Mouse (Mus musculus) large intestine, adult 2 months (tissue): ENCODE results near the gene Fbxl20. TPM values are rescaled to one million over a fixed set of nuclear protein-coding genes. Genes with fewer than 3 reads are reported as not detected.

Source experiments
- DNase-seq: peaks from one replicate; pipeline ENCODE4 v3.0.0-alpha.2; 2012; ENCODE audit warnings: low read depth, low spot score
- WGBS: fragments of 180-500 bp; shearing (Covaris S2); methylation state at CpG from one replicate; pipeline ENCODE4 v1.1.7; 2018; 5-methylcytosine and 5-hydroxymethylcytosine counted together
- polyA plus RNA-seq: library from polyadenylated mRNA; depleted of rRNA; stranded (reverse); fragments of >200 nt; gene quantifications from 2 replicates; pipeline ENCODE4 v1.2.3, GENCODE M21; 2012; rRNA removed

The Fbxl20 gene
- polyA plus RNA-seq, 1 experiment: 5.4 TPM

DNA sequence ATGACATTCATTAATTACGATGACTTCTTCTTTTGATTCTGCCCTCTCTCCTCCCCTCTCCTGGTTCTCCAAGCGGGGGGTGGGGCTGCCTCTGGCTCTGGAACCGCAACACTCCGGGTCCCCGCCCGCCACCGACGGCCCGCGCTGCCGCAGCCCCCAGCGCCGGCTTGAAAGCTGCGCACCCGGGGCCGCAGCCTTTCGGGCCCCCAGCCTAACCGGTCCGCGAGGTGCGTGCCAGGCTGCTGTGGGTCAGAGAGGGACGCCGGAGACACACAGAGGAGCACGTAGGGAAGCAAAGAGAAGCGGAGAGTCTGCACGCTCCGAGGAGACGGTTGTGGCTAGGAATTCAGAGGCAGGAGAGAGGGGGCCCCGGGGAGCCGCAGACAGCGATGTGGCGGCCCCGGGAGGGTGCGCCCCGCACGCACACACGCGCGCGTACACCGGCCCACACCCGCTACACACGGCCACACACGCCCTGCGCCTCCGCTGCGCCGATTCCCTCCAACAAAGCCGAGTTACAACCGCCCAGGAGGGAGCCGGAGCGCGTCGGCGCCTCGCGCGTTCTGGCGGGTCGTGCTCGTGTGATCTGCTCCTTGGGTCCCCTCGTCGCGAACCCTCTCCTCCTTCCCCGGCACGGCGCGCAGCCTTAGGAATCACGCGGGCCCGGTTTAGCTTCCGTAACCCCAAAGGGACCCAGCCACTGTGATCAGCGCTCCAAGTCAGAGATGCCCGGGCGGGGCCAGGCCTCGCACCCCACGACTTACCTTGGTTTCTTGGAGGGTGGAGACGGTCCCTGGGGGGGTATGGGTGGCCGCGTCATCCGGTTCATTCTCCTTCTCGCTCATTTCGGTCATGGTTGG lies 97.8 kb downstream of the Fbxl20 start:
- WGBS: 1% methylated on average over 83 of the region's 83 CpGs
- no peak for DNase-seq

GRCm38 (mm10) chr11:98051611-98052128 lies 98.5 kb downstream of the Fbxl20 start:
- WGBS: 5% methylated on average over 12 of the region's 12 CpGs
- no peak for DNase-seq

DNA sequence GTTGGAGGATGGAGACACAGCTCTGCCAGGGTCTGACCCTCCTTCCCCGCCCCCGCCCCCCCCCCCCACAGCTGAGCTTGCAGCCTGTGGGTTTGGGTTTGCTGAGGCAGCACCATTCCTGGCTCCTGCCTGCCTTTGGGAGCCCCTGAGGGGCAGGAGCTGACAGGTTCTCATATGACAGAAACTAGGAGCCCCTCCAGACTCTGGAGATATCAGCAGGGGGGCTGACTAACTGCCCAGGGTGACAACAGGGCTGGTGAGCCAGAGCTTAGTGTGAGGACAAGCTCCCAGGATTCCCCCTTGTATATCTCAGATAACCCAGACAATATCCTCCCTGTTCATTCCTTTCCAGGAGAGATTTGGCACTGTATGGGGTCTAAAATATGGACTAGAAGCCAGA lies 99.3 kb downstream of the Fbxl20 start:
- WGBS: no CpG with 5 or more reads among the region's 2 CpGs
- no peak for DNase-seq

GRCm38 (mm10) chr11:98050520-98050815 lies 99.7 kb downstream of the Fbxl20 start:
- DNase-seq: no peak
- WGBS: 41% methylated on average over 2 of the region's 2 CpGs

DNA sequence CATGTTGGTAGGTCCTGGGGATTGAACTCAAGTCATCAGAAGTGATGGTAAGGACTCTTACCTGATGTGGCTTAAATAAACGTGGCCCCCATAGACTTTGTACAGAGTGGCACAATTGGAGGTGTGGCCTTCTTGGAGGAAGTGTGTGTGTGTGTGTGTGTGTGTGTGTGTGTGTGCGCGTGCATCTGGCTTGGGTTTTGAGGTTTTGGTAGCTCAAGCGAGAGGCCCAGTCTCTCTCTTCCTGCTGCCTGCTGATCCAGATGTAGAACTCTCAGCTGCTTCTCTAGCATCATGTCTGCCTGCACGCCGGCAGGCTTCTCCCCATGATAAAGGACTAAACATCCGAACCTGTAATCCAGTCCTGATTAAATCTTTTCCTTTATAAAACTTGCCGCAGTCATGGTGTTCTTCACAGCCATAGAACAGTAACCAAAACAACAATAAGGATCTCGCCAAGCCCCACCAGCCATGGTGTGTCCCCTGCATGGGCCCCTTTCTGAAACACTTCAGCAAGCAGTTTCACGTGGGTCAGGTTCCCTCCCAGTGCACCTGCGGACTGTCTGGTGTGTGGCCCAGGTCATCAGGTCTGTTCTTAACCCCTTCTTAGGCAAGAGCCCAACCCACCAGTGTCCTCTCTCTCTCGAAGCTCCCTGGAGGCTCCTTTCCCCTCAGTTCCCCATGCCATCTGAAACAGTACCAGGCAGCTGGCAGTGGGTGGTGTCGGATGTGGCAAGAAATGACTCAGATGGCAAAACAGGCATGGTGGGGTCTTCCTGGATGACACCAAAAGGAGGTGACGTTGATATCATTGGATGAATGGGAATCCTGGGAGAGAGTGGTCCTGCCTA lies 100.3 kb downstream of the Fbxl20 start:
- no peak for DNase-seq
- WGBS: 45% methylated on average over 14 of the region's 14 CpGs

- 71% methylated on average over 4 of the region's 4 CpGs for WGBS
- no peak for DNase-seq
Observed at GRCm38 (mm10) chr11:98047745-98048144, 102.5 kb downstream of the Fbxl20 start.

GRCm38 (mm10) chr11:98046466-98046865 lies 103.7 kb downstream of the Fbxl20 start:
- no peak for DNase-seq
- 64% methylated on average over 1 of the region's 1 CpGs for WGBS

- DNase-seq: no peak
Observed at GRCm38 (mm10) chr11:98045596-98045995, 104.6 kb downstream of the Fbxl20 start.

GRCm38 (mm10) chr11:98044074-98044473 lies 106.1 kb downstream of the Fbxl20 start:
- WGBS: 40% methylated on average over 5 of the region's 5 CpGs
- DNase-seq: no peak

More at GRCm38 (mm10) chr11:98045596-98045995, 104.6 kb downstream of the Fbxl20 start:
- WGBS: 65% methylated on average over 4 of the region's 4 CpGs

DNA sequence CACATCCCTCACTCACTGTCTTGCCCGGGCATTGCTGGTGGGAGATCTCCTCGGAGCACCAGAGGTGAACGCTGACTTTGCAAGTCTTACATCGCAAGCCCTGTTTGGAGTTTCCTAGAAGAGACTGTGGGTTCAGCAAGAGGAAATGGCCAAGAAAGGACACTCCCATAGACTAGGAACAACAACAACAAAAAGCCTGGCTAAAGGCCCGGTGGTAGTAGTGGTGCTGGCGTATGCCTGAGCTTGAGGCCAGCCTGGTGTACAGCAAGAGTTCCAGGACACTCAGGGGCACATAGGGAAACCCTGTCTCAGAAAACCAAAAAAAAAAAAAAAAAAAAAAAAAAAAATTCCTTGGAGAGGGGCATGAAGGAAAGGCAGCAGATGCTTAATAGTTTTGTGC lies 107.5 kb downstream of the Fbxl20 start:
- WGBS: 63% methylated on average over 6 of the region's 6 CpGs

GRCm38 (mm10) chr11:98040975-98041374 lies 109.2 kb downstream of the Fbxl20 start:
- 90% methylated on average over 8 of the region's 8 CpGs for WGBS
- no peak for DNase-seq

More for the DNA sequence above, 107.5 kb downstream of the Fbxl20 start:
- no peak for DNase-seq

DNA sequence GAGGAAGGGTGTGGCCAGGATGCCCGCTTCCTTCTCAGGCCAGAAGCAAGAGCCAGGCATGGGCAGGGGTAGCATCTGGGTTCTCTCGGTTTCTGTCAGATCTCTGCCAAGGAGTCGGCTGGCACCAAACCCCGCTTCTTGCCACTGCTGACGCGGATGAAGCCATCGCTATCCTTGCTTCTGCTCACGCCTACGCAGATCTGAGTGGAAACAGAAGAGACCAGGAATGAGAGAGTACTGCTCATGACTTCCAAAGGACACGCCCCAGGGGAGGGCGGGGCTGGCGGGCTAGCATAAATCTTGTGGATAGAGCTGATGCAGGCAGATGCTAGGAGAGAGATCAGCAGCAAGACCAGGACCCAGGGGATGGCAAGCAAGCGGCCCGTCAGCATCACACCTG lies 112.3 kb downstream of the Fbxl20 start:
- DNase-seq: no peak
- 60% methylated on average over 14 of the region's 14 CpGs for WGBS

GRCm38 (mm10) chr11:98035977-98036377 lies 114.2 kb downstream of the Fbxl20 start:
- 2% methylated on average over 25 of the region's 27 CpGs for WGBS
- no peak for DNase-seq

DNA sequence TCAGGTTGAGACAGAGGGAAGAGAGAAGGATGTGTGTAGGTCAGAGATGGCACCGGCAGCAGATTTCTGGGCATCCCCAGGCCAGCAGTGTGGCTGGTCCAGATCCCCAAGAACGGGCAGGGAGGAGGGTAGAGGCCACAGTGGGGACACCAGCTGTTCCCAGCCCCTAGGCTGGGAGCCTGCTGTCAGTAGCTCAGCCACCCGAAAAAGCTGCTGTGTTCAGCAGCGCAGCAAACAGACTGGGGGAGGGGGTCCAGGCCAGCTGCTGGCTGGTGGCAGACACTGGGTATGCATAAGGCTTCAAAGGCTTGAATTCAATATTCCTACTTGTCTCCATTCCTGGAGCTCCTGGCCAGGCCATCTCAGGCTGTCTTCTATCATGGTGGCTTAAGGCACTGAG lies 115.4 kb downstream of the Fbxl20 start:
- no peak for DNase-seq
- WGBS: 64% methylated on average over 4 of the region's 4 CpGs

- no peak for DNase-seq
- WGBS: 71% methylated on average over 5 of the region's 5 CpGs
Observed at GRCm38 (mm10) chr11:98034061-98034460, 116.1 kb downstream of the Fbxl20 start.

Other genes starting within 250 kb of the Fbxl20 start
- 1.3 and 1.6 TPM in 2 replicates for gene Plxdc1, start 164.0 kb downstream of the Fbxl20 start, polyA plus RNA-seq
- gene Arl5c, start 154.2 kb downstream of the Fbxl20 start, polyA plus RNA-seq: 2.5 and 3.4 TPM in 2 replicates
- gene Cacnb1, start 127.4 kb downstream of the Fbxl20 start, polyA plus RNA-seq: 3.9 and 4.1 TPM in 2 replicates
- 883 and 1,013 TPM in 2 replicates for gene Rpl19, start 123.7 kb downstream of the Fbxl20 start, polyA plus RNA-seq
- 1.0 and 1.2 TPM in 2 replicates for gene Stac2, start 96.9 kb downstream of the Fbxl20 start, polyA plus RNA-seq
- gene Med1, start 42.9 kb upstream of the Fbxl20 start, polyA plus RNA-seq: 7.5 and 14.6 TPM in 2 replicates
- 8.5 and 14.0 TPM in 2 replicates for gene Cdk12, start 52.7 kb upstream of the Fbxl20 start, polyA plus RNA-seq
- gene Neurod2, start 179.2 kb upstream of the Fbxl20 start, polyA plus RNA-seq: 0.04 TPM in 1 of 2 replicates, not detected in the other
- 382 and 459 TPM in 2 replicates for gene Ppp1r1b, start 198.0 kb upstream of the Fbxl20 start, polyA plus RNA-seq
- gene Stard3, start 208.0 kb upstream of the Fbxl20 start, polyA plus RNA-seq: 68.3 and 98.9 TPM in 2 replicates
- 0.60 and 0.69 TPM in 2 replicates for gene Tcap, start 233.4 kb upstream of the Fbxl20 start, polyA plus RNA-seq
- gene Pnmt, start 236.0 kb upstream of the Fbxl20 start, polyA plus RNA-seq: not detected in 2 replicates